ENCODE assay signal across 31 mouse cellular contexts in the genomic region with DNA sequence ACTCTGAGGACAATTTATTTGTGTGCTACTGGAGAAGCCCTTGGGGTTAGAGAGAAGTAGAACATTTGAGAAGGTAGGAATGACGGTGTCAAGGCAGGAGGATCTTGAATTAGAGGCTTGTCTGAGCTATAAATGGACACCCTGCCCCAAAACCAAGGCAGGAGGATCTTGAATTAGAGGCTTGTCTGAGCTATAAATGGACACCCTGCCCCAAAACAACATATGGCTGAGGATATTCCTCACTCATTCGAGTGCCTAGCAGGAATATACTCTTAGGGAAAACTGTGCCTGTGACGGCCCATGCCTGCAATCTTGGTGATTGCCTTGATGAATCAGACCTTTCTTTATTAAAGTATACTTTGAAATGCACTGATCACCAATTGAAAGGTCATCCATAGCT. TPM values are rescaled to one million over a fixed set of nuclear protein-coding genes. Genes with fewer than 3 reads are reported as not detected.
DNase-seq lines count a peak whose midpoint lies in the region; ATAC-seq lines count a peak whose summit lies in the region.
"Had no signal": no experiment of that assay in that cellular context is flagged by ENCODE, and none has a peak within 500 bp of the region (broad histone marks: within the 10 kb centered on the region; RNA-seq: fewer than 3 reads in every experiment).

No protein-coding gene starts in this region.

- H3K4me3 ChIP-seq in hindbrain, embryonic 12.5 days, result no peak overlapping the region
- H3K4me3 ChIP-seq: forebrain, embryonic 13.5 days; heart, embryonic 10.5 days; heart, embryonic 15.5 days; limb, embryonic 10.5 days; limb, embryonic 15.5 days; liver, embryonic 13.5 days; neural tube, embryonic 15.5 days; stomach, embryonic 15.5 days had no signal

- WGBS in hindbrain, embryonic 12.5 days, result 91% methylated on average over 3 of the region's 3 CpGs

- no peak overlapping the region for H3K9ac ChIP-seq in hindbrain, embryonic 12.5 days
- H3K9ac ChIP-seq: forebrain, embryonic 13.5 days; heart, embryonic 15.5 days; limb, embryonic 15.5 days; liver, embryonic 13.5 days; neural tube, embryonic 15.5 days; stomach, embryonic 15.5 days had no signal

- ATAC-seq in hindbrain, embryonic 12.5 days (ENCODE audit: low FRiP score), result no peak
- ATAC-seq: forebrain, embryonic 13.5 days; hindbrain, postnatal 0 days; intestine, embryonic 16.5 days had no signal

- DNase-seq in frontal cortex, adult 2 months (ENCODE audit: extremely low spot score in 1 of 2, low spot score in 1 of 2), result peak; percentile 11 to 54
- DNase-seq in frontal cortex, postnatal 10 days (ENCODE audit: low spot score in 2 of 2), result no peak
- DNase-seq in left cerebral cortex, adult 18-20 months (ENCODE audit: low spot score in 2 of 2), result peak; percentile 22 to 30
- DNase-seq in left cerebral cortex, postnatal 4 days, result no peak
- DNase-seq in left cerebral cortex, postnatal 36 days (ENCODE audit: low spot score in 2 of 2), result peak; percentile 13 to 18
- no peak for DNase-seq in adrenal gland, postnatal 14 days
- DNase-seq: adrenal gland, adult 8-10 months; cerebellum, adult 11 months; cerebellum, adult 9-10 months; cerebellum, postnatal 36 days; kidney, adult 8-10 months; kidney, postnatal 4 days; liver, embryonic 13.5 days; lung, adult 18-20 months; lung, postnatal 10 days; midbrain, embryonic 14.5 days; retina, postnatal 1 day; thymus, postnatal 14 days had no signal

- H3K27ac ChIP-seq in hindbrain, embryonic 12.5 days, result no peak overlapping the region
- H3K27ac ChIP-seq: forebrain, embryonic 13.5 days; heart, embryonic 10.5 days; heart, embryonic 15.5 days; hindbrain, postnatal 0 days; kidney, postnatal 0 days; limb, embryonic 10.5 days; limb, embryonic 15.5 days; liver, embryonic 13.5 days; neural tube, embryonic 15.5 days; stomach, embryonic 15.5 days had no signal

- no peak overlapping the region for H3K4me2 ChIP-seq in hindbrain, embryonic 12.5 days (replicated peaks)
- H3K4me2 ChIP-seq: forebrain, embryonic 13.5 days; heart, embryonic 15.5 days; limb, embryonic 15.5 days; liver, embryonic 13.5 days; neural tube, embryonic 15.5 days; stomach, embryonic 15.5 days had no signal

- H3K9me3 ChIP-seq in hindbrain, embryonic 12.5 days (replicated peaks), result no peaks in the 10 kb centered on the region
- H3K9me3 ChIP-seq: forebrain, embryonic 13.5 days; G1E; heart, embryonic 10.5 days; heart, embryonic 15.5 days; limb, embryonic 10.5 days; limb, embryonic 15.5 days; liver, embryonic 13.5 days; neural tube, embryonic 15.5 days; stomach, embryonic 15.5 days had no signal

- no peaks in the 10 kb centered on the region for H3K4me1 ChIP-seq in hindbrain, embryonic 12.5 days
- H3K4me1 ChIP-seq: forebrain, embryonic 13.5 days; heart, embryonic 10.5 days; limb, embryonic 10.5 days; limb, embryonic 15.5 days; liver, embryonic 13.5 days; neural tube, embryonic 15.5 days; stomach, embryonic 15.5 days had no signal

- intact Hi-C loops in left cerebral cortex, postnatal 4 days (cut with DNase I), result no loop called here
- intact Hi-C loops in left cerebral cortex, postnatal 36 days (cut with DNase I), result no loop called here

- no peaks in the 10 kb centered on the region for H3K27me3 ChIP-seq in hindbrain, embryonic 12.5 days
- H3K27me3 ChIP-seq: forebrain, embryonic 13.5 days; heart, embryonic 15.5 days; limb, embryonic 15.5 days; liver, embryonic 13.5 days; neural tube, embryonic 15.5 days; stomach, embryonic 15.5 days had no signal

- peaks cover 18% of the 10 kb centered on the region for H3K36me3 ChIP-seq in hindbrain, embryonic 12.5 days
- H3K36me3 ChIP-seq: liver, embryonic 13.5 days had no signal

RNA-seq across cellular contexts. Expression of gene Capza1, which starts 41.7 kb away (rescaled TPM):
- polyA plus RNA-seq in frontal cortex, adult 2 months (2012; rRNA removed), result 33.5 and 35.0 TPM in 2 replicates
- 10 to 100 TPM; 29.2 to 40.3 TPM for total RNA-seq in left cerebral cortex, adult 18-20 months (2021)
- total RNA-seq in left cerebral cortex, postnatal 4 days (2021), result 10 to 100 TPM; 57.9 to 62.0 TPM
- 10 to 100 TPM; 31.9 to 47.9 TPM for total RNA-seq in left cerebral cortex, postnatal 36 days (2021)
- 201 and 208 TPM in 2 replicates for polyA plus RNA-seq in hindbrain, embryonic 12.5 days (2016; fragmentation: Nextera tagmentation; extraction: Ambion mirVana)
- 101 and 105 TPM in 2 replicates for total RNA-seq in adrenal gland, postnatal 14 days (2021)

RNA-seq across cellular contexts. Expression of gene St7l, which starts 42.2 kb away (rescaled TPM):
- polyA plus RNA-seq in frontal cortex, adult 2 months (2012; rRNA removed), result 12.3 and 15.2 TPM in 2 replicates
- total RNA-seq in left cerebral cortex, adult 18-20 months (2021), result 10 to 100 TPM; 32.7 to 36.4 TPM
- total RNA-seq in left cerebral cortex, postnatal 4 days (2021), result 10 to 100 TPM; 37.4 to 40.9 TPM
- total RNA-seq in left cerebral cortex, postnatal 36 days (2021), result 10 to 100 TPM; 33.9 to 38.2 TPM
- 38.3 and 42.5 TPM in 2 replicates for polyA plus RNA-seq in hindbrain, embryonic 12.5 days (2016; fragmentation: Nextera tagmentation; extraction: Ambion mirVana)
- total RNA-seq in adrenal gland, postnatal 14 days (2021), result 38.6 and 42.0 TPM in 2 replicates

RNA-seq across cellular contexts. Expression of gene Wnt2b, which starts 55.7 kb away (rescaled TPM):
- polyA plus RNA-seq in frontal cortex, adult 2 months (2012; rRNA removed), result 0.40 and 0.58 TPM in 2 replicates
- 1 to 10 TPM; 2.4 to 3.2 TPM for total RNA-seq in left cerebral cortex, adult 18-20 months (2021)
- total RNA-seq in left cerebral cortex, postnatal 4 days (2021), result 1 to 10 TPM; 1.9 TPM
- 1 to 10 TPM; 2.4 TPM for total RNA-seq in left cerebral cortex, postnatal 36 days (2021)
- polyA plus RNA-seq in hindbrain, embryonic 12.5 days (2016; fragmentation: Nextera tagmentation; extraction: Ambion mirVana), result 1.1 and 1.9 TPM in 2 replicates
- total RNA-seq in adrenal gland, postnatal 14 days (2021), result 9.6 and 14.7 TPM in 2 replicates
- total RNA-seq: monocyte, adult 5-6 weeks had no signal
- polyA plus RNA-seq: G1E had no signal

Comparison
In these comparisons a context has a peak if more than half of its experiments do, and no peak if none do; other contexts are left out.
1. DNase-seq: peak in frontal cortex, adult 2 months (2 of 2), left cerebral cortex, adult 18-20 months (2 of 2) and left cerebral cortex, postnatal 36 days (2 of 2); none in frontal cortex, postnatal 10 days (0 of 2), left cerebral cortex, postnatal 4 days (single experiment) and adrenal gland, postnatal 14 days (single experiment).